Mouse (Mus musculus): ENCODE measurements around the gene Nup133. TPM values are rescaled to one million over a fixed set of nuclear protein-coding genes. Genes with fewer than 3 reads are reported as not detected.

Nup133 gene
- total RNA-seq (2021): 10 to 100 TPM; 21.5 to 22.4 TPM
- long read RNA-seq, full-length matches to known transcripts: 8 of 19 reads
- long read RNA-seq, partial matches to known transcripts: 7 of 19 reads
- long read RNA-seq, other reads (novel, unspliced or antisense): 4 of 19 reads

GRCm38 (mm10) chr8:123948942-123949685, at the start of gene Nup133:
Gene Nup133, minus strand, starts transcription at chr8:123949265.
- DNase-seq (ENCODE audit: low spot score in 2 of 2): peak; percentile 100

GRCm38 (mm10) chr8:123993997-123994396, 44.9 kb upstream of the Nup133 start:
- DNase-seq (ENCODE audit: low spot score in 2 of 2): no peak

GRCm38 (mm10) chr8:123993597-123993996, 44.5 kb upstream of the Nup133 start:
- no peak for DNase-seq (ENCODE audit: low spot score in 2 of 2)

GRCm38 (mm10) chr8:123992587-123992986, 43.5 kb upstream of the Nup133 start:
- no peak for DNase-seq (ENCODE audit: low spot score in 2 of 2)

GRCm38 (mm10) chr8:123990277-123991049, 41.4 kb upstream of the Nup133 start:
- no peak for DNase-seq (ENCODE audit: low spot score in 2 of 2)

GRCm38 (mm10) chr8:123989128-123989527, 40.1 kb upstream of the Nup133 start:
- DNase-seq (ENCODE audit: low spot score in 2 of 2): no peak

- DNase-seq (ENCODE audit: low spot score in 2 of 2): no peak
These were observed 39.6 kb upstream of the Nup133 start for GRCm38 (mm10) chr8:123988605-123989038.

GRCm38 (mm10) chr8:123982826-123983400, 33.8 kb upstream of the Nup133 start, which contains the start of gene Abcb10:
Gene Abcb10, minus strand, starts transcription at chr8:123983122.
- DNase-seq (ENCODE audit: low spot score in 2 of 2): peak; percentile 77 to 82

- DNase-seq (ENCODE audit: low spot score in 2 of 2): no peak
These were observed 33.3 kb upstream of the Nup133 start for GRCm38 (mm10) chr8:123982291-123982793.

GRCm38 (mm10) chr8:123981674-123982073, 32.6 kb upstream of the Nup133 start:
- DNase-seq (ENCODE audit: low spot score in 2 of 2): peak; percentile 49 to 58

GRCm38 (mm10) chr8:123980239-123980638, 31.2 kb upstream of the Nup133 start:
- no peak for DNase-seq (ENCODE audit: low spot score in 2 of 2)

- DNase-seq (ENCODE audit: low spot score in 2 of 2): no peak
These were observed 29.9 kb upstream of the Nup133 start for GRCm38 (mm10) chr8:123978926-123979325.

GRCm38 (mm10) chr8:123978166-123978838, 29.2 kb upstream of the Nup133 start:
- peak in 1 of 2 experiments; percentile 48 for DNase-seq (ENCODE audit: low spot score in 2 of 2)

GRCm38 (mm10) chr8:123977499-123977898, 28.4 kb upstream of the Nup133 start:
- no peak for DNase-seq (ENCODE audit: low spot score in 2 of 2)

- no peak for DNase-seq (ENCODE audit: low spot score in 2 of 2)
These were observed 24.4 kb upstream of the Nup133 start for GRCm38 (mm10) chr8:123973495-123973894.

GRCm38 (mm10) chr8:123966896-123967295, 17.8 kb upstream of the Nup133 start:
- no peak for DNase-seq (ENCODE audit: low spot score in 2 of 2)

- DNase-seq (ENCODE audit: low spot score in 2 of 2): no peak
These were observed 12.3 kb upstream of the Nup133 start for GRCm38 (mm10) chr8:123961371-123961770.

GRCm38 (mm10) chr8:123960556-123960955, 11.5 kb upstream of the Nup133 start:
- peak in 1 of 2 experiments; percentile 17 for DNase-seq (ENCODE audit: low spot score in 2 of 2)

GRCm38 (mm10) chr8:123960056-123960455, 11.0 kb upstream of the Nup133 start:
- DNase-seq (ENCODE audit: low spot score in 2 of 2): peak in 1 of 2 experiments; percentile 19

GRCm38 (mm10) chr8:123959473-123959872, 10.4 kb upstream of the Nup133 start:
- no peak for DNase-seq (ENCODE audit: low spot score in 2 of 2)

GRCm38 (mm10) chr8:123958130-123958529, 9.1 kb upstream of the Nup133 start:
- DNase-seq (ENCODE audit: low spot score in 2 of 2): peak in 1 of 2 experiments; percentile 37

Measured in layer of hippocampus, postnatal 10 days (tissue).